ENCODE assay signal across 21 mouse cellular contexts in the genomic region with DNA sequence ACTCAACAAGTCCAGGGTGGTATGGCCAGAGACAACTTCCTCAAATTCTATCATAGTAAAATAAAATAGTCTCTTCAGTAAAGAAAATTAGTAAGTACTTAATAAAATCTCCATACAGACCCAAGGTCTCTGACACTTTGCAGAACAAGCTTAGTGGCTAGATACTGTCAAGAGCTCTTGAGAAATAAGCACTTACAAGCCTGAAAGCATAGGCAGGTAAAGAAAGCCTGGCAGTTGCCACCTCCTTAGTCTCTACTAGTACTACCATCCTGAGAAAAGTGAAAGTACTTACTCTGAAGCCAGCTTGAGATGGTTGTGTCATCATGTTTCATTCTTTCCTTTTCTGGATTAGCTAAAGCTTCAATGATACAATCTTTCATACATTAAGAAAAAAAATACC.
"Had no signal": no experiment of that assay in that cellular context is flagged by ENCODE, and none has a peak within 500 bp of the region (broad histone marks: within the 10 kb centered on the region; RNA-seq: fewer than 3 reads in every experiment).

No protein-coding gene starts in this region.

- H3K4me1 ChIP-seq: heart, embryonic 12.5 days; hindbrain, embryonic 10.5 days; hindbrain, embryonic 12.5 days; intestine, embryonic 15.5 days; limb, embryonic 10.5 days; limb, embryonic 12.5 days had no signal

- H3K4me3 ChIP-seq: heart, adult 2 months; heart, embryonic 12.5 days; hindbrain, embryonic 10.5 days; hindbrain, embryonic 12.5 days; intestine, embryonic 15.5 days; limb, embryonic 10.5 days; limb, embryonic 12.5 days had no signal

- H3K9me3 ChIP-seq: heart, embryonic 12.5 days; hindbrain, embryonic 10.5 days; hindbrain, embryonic 12.5 days; intestine, embryonic 15.5 days; limb, embryonic 10.5 days; limb, embryonic 12.5 days had no signal

- H3K27me3 ChIP-seq: heart, embryonic 12.5 days; hindbrain, embryonic 12.5 days; intestine, embryonic 15.5 days; limb, embryonic 12.5 days had no signal

- H3K9ac ChIP-seq: heart, embryonic 12.5 days; hindbrain, embryonic 12.5 days; hindbrain, embryonic 14.5 days; intestine, embryonic 15.5 days; limb, embryonic 12.5 days had no signal

- H3K27ac ChIP-seq: heart, adult 2 months; hindbrain, embryonic 10.5 days; hindbrain, embryonic 12.5 days; hindbrain, embryonic 14.5 days; intestine, embryonic 15.5 days; kidney, postnatal 0 days; limb, embryonic 10.5 days; limb, embryonic 12.5 days had no signal

- DNase-seq: gastrocnemius, postnatal 14 days; gastrocnemius, postnatal 36 days; heart, adult 11 months; heart, adult 2 months; heart, postnatal 10 days; heart, postnatal 4 days; kidney, adult 18-20 months; kidney, adult 8-10 months; kidney, postnatal 14 days; kidney, postnatal 36 days; layer of hippocampus, adult 9-11 months; layer of hippocampus, postnatal 36 days; liver had no signal

- H3K36me3 ChIP-seq: hindbrain, embryonic 12.5 days; intestine, embryonic 15.5 days had no signal
